Mouse (Mus musculus) layer of hippocampus, adult 9-10 months (tissue): ENCODE measurements around the gene Uck2.

Experiments
- DNase-seq: peaks from one replicate; pipeline ENCODE4 v3.0.0; 2022; ENCODE audit warnings: low spot score

Gene Uck2

DNA sequence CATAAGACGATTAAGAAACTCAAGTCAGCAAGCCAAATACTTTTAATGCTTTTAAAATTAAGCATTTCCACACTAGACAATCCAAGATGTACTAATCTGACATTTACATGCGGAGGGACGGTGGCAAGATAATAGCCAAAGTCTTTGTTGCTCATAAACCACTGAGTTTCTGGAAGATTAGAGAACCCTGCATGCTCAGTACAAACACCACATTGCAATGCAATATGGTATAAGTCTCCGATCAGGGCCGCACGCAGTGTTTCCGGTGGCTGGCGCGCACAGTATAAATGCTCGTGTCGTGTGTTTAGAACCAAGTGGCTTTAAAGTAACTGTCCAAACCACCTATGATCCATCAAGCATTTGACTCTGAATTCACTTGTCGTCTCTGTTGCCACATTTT, 31.5 kb downstream of the Uck2 start:
- DNase-seq: no peak

DNA sequence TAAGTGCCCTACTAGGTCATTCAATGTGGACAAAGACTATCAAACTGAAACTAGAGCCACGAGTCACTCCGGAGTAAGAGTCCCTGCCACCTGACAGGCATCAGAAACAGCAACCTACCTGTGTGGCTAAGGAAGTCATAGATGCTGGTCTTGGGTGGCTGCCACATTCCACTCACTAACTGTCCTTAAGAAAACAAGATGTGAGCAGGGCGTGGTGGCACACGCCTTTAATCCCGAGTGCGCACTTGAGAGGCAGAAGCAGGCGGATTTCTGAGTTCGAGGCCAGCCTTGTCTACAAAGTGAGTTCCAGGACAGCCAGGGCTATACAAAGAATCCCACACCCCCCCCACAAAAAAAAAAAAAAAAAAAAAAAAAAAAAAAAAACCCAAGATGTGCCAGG, 35.2 kb downstream of the Uck2 start:
- no peak for DNase-seq

DNA sequence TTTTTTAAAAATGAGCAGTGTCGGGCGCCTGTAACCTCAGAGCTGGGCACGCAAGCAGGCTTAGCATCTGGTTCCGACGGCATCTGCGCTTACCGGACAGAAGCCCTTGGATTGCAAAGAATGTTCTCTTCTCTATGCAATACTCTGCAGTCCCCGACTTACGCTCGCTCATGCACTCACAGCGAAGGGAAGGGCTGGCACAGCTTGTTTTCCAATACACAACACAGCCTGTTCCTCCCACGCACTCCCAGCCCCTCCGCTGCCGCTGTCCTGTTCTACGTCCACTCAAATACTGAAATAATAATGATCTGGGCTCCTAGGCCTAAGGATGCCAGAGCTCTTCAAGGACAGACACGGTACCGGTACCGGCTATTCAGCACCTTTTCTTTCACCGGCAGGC, 35.9 kb downstream of the Uck2 start:
- no peak for DNase-seq

DNA sequence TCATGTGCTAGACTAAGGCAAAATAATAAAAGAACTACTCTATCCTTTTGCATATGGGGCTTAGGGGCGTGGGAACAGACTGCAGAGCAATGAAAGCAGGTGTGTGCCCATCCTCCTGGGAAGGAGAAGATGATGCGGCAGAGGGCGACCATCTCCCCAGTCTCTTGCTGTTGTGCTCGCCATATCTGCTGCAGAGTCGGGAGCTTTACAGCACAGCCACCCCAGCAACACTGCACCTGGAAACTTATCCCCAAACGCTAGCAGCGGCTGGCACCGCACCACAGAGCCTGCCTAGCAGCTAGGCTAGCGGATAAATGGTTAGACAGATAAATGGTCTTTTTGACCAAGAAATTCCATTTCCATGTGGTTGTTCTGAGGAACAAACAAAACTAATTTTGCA, 37.2 kb downstream of the Uck2 start:
- DNase-seq: no peak

DNA sequence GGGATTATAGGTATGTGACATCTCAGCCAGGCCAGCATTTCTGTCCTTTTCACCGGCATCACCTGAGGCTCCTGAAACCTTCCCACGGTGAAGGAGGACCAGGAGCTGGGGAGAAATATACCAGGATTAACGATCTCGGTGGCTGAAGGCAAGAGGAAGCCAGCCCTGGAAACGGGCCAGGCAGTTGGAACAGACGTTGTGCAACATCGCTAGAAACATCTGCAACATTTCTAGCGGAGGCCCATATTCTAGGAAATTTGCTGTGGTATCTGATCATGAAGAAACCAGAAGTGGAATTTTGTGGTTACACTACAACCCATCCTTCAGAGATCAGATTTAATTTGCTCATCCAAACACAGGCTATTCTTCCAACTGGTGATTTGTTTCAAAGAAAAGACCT, 38.1 kb downstream of the Uck2 start:
- no peak for DNase-seq

DNA sequence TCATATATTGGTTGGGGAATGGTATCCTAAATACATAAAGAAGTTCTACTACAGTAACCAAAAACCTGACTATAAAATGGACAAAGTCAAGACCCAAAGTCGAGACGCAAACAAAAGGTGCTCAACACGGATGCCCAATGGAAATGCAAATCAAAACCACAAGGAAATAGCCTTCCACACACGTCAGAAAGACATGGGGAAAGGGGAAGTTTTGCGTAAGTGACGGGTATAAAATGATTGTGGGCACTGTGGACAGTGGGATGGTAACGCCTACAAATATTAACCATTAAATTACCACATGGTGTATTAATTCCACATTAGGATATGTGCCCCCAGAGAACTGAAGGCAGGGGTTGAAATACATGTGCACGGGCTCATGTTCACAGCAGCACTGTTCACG, 38.8 kb downstream of the Uck2 start:
- no peak for DNase-seq

DNA sequence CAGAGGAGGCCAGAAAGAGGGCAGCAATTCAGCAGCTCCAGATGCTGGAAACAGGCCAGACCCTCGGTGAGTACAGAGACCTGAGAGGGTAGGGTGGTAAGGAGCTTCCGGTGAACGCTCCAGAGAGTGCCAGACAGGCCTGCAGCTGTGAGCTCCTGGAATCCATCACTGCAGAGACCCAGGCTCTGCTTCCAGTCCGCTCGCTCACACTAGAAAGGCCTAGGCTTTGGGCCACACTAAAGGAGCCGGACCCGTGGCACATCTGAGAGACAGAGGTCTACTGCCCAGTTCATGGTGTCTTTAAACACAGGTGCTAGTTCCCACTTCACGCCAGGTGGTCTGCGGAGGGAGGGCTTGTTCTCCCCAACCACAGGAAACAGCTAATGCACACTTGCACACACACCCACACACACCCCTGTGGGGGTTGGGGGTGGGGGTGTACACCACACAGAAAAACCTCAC, 39.9 kb downstream of the Uck2 start:
- DNase-seq: no peak

DNA sequence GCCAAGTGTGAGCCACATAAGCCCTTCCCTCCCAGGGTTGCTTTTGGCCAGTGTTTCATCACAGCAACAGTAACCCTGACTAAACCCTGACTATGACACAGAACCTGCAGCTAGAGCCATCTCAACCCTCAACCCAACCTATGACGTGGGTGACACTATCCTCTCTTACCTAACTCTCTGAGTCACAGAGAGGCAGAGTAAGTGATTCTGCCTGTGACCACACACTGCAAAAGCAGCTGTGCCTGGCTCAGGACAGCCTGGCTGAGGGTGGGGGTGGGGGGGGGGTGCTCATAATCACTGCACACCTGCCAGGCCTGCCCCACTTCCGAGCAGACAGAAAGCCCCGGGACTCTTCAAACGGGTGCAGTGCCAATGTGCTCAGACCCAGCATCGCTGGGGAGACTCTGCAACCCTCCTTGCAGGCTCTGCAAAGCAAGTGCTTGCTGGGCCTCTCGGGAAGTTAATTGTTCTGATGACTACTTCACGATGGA, 42.9 kb downstream of the Uck2 start:
- no peak for DNase-seq

DNA sequence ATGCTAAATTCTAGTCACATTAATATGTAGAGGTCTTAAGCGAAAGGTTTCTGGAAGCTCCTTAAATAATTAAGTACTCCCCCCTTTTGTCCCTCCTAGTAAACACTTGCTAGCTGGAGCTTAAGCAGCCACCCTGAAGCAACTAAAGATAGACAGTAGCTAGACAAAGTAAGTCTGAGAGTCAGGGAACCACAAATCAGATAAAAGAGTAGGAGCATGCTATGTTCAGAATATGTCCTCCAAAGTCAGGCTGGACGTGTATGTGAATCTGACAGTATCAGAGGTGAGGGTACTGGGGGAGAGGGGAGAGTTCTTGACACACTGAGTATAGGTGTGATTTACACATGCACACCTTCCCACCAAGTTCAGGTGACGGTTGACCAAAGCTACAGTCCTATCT, 43.6 kb downstream of the Uck2 start:
- no peak for DNase-seq

DNA sequence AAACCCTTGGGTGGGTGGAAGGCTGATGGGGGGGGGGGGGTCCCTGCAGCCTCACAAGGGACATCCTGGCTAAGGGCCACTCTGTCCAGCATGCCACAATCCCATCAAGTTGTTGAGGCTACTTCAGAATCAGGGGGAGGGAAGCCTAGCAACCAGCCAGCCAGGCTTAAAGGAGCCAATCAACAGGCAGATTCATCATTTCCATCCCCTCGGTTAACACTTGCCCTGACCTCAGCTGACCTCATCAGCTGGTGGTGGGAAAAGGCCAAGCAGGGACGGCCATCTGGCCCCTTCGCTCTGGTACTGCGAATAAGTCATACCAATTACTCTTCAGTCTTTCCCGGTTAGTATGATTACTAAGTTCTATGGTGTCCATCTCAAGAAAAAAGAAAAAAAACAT, 44.8 kb downstream of the Uck2 start:
- no peak for DNase-seq

DNA sequence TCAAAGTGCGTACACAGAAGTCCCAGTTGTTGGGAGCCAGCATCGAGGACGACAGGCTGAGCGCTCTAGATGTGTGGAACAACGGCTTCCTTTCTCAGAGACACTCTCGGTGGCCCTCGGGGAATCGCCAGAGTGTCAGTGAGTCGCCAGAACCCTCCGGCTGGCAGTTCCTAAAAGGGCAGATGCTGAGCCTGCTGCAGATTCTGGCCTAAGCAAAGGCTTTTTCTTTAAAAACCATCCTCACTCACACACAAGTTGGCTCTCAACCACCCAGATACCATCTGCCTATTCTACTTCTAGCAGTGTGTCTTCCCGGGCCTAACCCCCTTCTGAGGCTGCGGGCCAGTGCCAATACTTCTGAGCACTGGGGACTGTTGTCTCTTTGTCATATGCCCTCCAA, 45.2 kb downstream of the Uck2 start:
- peak; percentile 45 for DNase-seq

DNA sequence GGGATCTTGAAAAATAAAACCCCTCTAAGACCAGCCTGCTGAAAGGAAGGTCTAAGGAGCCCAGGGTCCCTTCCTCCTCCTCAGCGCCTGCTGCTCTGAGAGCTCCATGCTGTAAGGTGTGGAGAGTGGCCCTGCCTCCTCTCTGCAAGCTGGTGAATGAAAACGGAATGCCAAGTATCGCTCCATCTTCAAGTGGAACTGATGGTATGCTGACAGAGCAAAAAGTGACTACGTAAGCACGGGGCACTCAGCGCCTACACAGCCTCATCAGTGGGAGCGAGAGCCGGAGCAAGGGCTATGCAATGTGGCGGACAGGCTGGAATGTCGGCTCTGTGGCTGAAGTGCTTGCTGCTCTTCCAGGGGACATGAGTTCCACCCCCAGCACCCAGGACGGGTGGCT, 47.3 kb downstream of the Uck2 start:
- DNase-seq: no peak

DNA sequence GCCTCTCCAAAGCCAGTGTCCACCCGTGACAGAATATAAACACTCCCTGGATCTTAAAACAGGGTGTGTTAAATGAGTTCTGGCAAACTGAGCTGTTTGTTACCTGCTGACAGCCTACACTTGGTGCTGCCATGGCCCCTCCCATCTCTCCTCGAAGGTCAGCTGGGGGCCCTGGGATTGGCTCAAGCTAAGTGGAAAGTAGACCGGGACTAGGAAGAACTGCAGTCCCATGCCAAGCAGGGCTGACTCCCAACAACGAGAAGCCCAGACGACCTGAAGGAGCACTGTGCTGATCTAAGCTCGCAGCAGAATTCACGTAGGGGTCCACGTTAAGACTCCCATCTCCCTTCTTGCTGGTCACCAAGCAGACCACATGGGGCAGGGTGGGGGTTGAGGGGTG, 48.3 kb downstream of the Uck2 start:
- DNase-seq: no peak

DNA sequence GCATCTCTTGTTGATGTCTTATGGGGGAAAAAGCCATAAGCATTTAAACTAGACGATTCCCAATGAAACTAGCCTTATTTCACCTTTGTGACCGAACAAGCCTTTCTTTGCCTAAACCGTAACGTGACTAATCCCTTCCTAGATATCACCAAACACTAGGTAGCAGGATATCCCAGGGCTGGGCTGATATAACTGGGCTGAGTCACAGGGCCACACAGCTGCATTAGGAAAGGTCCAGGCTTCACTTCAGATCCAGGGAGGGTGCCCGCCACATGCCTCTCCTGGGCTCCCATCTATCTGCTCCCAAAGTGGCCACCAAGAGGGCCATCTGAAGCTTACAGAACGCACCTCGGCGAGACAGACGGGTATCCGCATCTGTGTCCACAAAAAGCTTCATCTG, 50.8 kb downstream of the Uck2 start:
- no peak for DNase-seq

DNA sequence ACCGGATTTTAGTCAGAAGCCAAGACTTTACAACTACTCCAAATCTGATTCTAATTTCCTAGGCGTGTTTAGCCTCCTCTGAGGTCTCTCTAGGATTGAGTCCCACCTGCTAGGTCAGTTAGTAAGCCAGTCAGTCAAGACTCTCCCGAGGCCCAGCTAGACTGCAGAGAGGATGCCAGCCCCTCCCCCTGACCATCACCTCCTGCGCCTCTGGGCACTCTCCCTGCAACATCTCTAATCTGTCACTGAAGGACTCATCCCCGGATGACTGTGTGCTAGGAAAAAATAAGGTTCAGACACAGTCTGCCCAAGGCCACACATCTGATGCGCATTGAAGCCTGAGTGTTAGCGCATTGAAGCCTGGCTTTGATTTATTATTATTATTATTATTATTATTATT, 52.2 kb downstream of the Uck2 start:
- DNase-seq: no peak

DNA sequence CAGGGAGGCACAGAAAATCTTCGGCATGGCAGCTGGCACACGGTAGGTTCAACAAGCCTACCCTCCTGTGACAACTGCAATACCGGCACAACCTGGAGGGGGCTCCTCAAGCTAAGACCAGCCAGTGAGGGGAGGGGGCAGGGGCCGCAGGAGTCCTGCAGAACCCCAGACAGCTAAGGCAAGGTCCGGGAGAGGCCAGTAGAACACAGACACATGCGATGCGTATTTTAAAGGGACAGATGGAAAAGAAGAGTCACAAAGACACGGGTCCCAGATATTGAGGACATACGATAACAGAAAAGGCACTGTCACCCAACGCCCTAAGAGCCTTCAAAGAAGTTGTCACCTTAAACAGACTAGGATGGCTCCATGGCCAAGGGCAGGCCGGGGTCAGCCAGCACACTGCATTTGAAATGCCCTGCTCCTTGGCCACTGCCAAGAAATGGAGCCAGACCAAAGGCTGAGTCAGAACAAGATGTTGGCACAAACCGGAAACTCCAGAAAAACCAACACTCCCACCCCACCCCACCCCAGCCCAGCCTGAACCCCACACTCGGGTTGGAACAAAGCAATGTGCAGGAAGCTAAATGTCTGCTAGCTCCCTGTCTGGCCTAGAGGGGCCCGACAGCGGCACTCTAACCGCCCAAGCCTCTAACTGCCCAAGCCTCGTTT, 53.4 kb downstream of the Uck2 start:
- DNase-seq: no peak

DNA sequence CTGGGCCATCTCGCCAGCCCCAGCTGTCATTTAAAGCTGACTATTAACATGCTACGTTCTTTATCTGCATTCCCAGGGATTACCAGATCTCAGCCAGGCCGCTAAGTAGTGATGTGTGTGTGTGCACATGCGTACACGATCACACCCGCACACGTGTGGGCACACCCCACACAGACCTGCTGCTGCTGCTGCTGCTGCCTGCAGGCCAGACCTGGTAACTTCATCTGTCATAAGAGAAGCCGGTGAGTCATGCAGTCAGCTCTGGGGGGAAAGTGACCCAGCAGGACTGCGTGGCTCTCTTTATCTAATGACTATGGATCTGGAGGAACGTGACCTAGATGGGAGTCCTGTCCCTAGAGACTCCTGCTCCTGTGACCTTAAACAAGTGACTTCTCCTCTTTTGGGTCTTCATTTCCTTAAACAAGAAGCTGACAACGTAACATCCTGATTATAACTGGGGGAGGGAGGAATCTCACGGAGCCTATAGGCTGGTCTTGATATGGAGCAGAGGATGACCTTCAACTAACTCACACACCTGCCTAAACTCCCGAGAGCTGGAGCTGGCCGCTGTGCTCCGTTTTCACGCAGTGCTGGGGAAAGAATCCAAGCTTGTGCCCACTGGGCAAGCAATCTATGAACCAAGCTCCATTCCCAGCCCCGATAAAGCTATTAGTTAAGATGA, 54.0 kb downstream of the Uck2 start:
- no peak for DNase-seq

DNA sequence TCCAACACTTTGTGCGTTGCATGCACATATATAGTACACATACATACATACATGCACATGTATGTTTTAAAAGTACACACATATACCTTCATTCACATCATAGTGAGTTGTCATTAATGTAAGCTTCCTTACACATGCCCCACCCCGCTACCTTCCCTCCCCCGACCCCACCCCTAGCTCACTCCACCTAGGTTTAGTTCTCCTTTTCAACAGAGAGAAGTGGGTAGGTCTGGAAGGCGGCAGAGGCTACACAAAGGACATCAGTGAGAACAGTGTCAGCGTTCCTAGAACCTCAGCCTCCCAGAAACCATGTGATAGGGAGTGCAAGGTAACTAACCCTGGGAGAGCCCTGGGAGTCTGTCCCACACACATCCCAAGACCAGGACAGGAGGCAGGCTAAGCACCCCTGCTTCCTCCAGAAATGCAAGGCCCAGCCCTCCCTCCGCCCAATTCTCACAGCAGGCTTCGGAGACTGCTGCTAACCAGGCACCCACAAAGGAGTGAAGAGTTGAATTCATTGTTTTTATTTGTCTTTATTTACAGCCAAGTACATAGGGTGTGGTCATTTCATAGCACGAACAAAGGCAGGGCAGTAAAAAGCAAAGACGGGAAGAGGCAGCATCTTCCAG, 62.6 kb downstream of the Uck2 start:
- DNase-seq: no peak

DNA sequence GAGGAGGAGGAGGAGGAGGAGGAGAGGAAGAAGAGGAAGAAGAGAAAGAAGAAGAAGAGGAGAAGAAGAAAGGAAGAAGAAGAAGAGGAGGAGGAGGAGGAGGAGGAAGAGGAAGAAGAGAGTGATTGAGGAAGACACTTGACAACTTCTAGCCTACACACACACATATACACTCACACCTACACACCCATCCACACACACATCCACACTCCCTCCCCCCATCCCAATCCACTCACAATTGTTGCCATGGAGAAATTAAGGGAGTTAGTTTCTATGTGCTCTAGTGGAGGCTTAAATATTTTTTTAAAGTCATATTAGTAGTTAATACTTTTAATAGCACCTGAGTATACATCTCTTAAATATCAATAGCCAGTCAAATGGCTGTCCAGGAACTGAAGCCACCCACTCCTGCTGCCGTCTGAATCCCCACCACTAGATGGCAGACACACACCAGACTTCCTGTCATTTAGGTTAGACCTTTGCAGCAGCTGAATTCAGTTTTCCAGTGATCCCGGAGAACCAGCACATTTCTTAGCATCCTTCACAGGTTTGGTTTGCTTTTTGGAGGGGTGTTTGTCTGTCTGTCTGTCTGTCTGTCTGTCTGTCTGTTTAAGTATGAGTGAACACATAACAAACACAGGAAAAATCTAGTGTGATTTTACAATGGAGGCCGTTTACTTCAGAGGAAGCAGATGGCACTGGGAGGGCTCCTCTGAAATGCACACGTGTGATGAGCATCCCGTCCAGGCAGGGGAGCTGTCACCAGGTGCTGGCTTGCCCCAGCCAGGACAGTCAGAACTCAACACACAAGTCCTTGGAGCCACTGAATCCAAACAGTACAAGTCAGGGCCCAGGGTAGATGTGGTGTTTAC, 64.6 kb downstream of the Uck2 start:
- DNase-seq: peak; percentile 87

DNA sequence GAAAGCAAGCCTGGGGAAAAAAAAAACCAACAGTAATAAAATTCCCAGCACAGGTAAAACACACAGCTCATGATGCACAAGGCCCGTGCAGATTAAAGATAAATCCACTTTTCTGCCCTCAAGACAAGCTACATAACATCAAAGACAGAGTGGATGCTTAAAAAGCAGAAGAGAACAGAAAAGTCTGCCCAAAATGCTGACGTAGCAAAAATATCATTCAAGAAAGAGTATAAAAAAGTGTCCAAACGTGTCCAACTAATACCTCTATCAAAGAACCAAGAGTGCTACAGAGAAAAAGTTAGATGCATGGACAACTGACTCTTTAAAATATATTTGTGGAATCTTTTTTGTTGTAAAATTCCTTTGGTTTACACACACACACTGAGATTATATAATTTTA, 69.7 kb downstream of the Uck2 start:
- no peak for DNase-seq

DNA sequence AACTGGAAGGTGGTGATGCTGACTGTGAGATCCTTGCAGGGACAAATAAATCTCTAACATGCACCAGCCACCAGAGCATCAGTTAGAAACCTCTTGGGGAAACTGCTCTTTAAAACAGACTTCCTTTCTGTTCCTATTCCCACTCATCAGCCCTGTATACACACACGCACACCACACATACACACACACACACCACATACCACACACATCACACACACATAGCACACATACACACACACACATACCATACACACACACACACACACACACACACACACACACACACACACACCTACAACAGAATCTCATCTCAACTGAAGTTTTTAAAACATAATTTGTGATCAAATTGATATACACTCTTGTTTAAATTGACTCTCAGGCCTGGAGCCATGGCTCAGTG, 72.4 kb downstream of the Uck2 start:
- DNase-seq: no peak

DNA sequence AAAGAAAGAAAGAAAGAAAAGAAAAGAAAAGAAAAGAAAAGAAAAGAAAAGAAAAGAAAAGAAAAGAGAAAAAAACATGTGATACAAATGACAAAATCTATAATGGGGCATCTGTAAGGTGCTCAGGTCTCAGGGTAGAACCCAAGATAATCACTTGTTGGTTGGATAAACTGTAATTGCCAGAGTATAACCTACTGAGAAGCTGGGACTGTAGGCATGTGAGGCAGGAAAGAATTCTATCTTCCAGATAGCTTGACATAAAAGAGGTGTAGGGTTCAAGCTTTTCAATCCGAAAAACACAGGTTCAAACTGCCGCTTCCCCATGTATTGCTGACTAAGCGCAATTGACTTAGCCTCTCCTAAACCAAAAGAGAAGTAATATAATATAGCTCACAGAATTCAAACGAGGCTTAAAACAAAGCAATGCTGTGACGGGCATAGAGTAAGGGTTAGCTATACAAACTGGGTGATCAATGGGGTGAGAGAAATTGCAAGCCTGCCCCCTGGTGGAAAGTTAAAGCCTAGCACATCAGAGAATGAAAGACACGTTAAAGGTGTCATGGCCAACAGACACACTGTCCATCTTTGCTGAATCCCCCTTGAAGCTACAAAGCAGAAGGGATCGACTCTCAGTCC, 73.0 kb downstream of the Uck2 start:
- peak; percentile 54 for DNase-seq
